Mouse (Mus musculus): Measurements from ENCODE around the gene Snx12. TPM values are rescaled to one million over a fixed set of nuclear protein-coding genes. Genes with fewer than 3 reads are reported as not detected.
"Not testable (repeated sequence)": the region's sequence is repeated elsewhere in the genome, so short reads cannot be mapped to it uniquely, and the experiment has no call there.

The Snx12 gene
- polyA plus RNA-seq, 1 experiment from 2014 or later: 53.0 TPM

GRCm38 (mm10) chrX:101126977-101127376 lies 95.4 kb downstream of the Snx12 start:
- no peak overlapping the region for H3K4me3 ChIP-seq
- H3K27me3 ChIP-seq (replicated peaks): no peaks in the 10 kb centered on the region
- H3K4me1 ChIP-seq: no peaks in the 10 kb centered on the region
- H3K4me2 ChIP-seq (replicated peaks): no peak overlapping the region
- H3K9ac ChIP-seq: no peak overlapping the region
- WGBS: 79% methylated on average over 2 of the region's 2 CpGs
- H3K27ac ChIP-seq: no peak overlapping the region
- no peak for ATAC-seq (ENCODE audit: low FRiP score, low read depth)
- no peaks in the 10 kb centered on the region for H3K9me3 ChIP-seq
- no peaks in the 10 kb centered on the region for H3K36me3 ChIP-seq

- Histone ChIP-seq H3K27ac (no peak overlapping the region), H3K4me2 (replicated peaks) (no peak overlapping the region), H3K4me3 (no peak overlapping the region), H3K36me3 (no peaks in the 10 kb centered on the region), H3K27me3 (replicated peaks) (no peaks in the 10 kb centered on the region), H3K4me1 (no peaks in the 10 kb centered on the region), H3K9me3 (no peaks in the 10 kb centered on the region), H3K9ac (no peak overlapping the region)
- no peak for ATAC-seq (ENCODE audit: low FRiP score, low read depth)
- 76% methylated on average over 7 of the region's 7 CpGs for WGBS
Measured at GRCm38 (mm10) chrX:101126474-101126955, 95.8 kb downstream of the Snx12 start.

- H3K9ac ChIP-seq: no peak overlapping the region
- 66% methylated on average over 1 of the region's 1 CpGs for WGBS
- no peak overlapping the region for H3K4me3 ChIP-seq
- H3K4me1 ChIP-seq: no peaks in the 10 kb centered on the region
- ATAC-seq (ENCODE audit: low FRiP score, low read depth): no peak
- no peaks in the 10 kb centered on the region for H3K9me3 ChIP-seq
- H3K4me2 ChIP-seq (replicated peaks): no peak overlapping the region
- no peak overlapping the region for H3K27ac ChIP-seq
- H3K36me3 ChIP-seq: no peaks in the 10 kb centered on the region
- H3K27me3 ChIP-seq (replicated peaks): no peaks in the 10 kb centered on the region
Measured at GRCm38 (mm10) chrX:101120546-101120945, 101.8 kb downstream of the Snx12 start.

DNA sequence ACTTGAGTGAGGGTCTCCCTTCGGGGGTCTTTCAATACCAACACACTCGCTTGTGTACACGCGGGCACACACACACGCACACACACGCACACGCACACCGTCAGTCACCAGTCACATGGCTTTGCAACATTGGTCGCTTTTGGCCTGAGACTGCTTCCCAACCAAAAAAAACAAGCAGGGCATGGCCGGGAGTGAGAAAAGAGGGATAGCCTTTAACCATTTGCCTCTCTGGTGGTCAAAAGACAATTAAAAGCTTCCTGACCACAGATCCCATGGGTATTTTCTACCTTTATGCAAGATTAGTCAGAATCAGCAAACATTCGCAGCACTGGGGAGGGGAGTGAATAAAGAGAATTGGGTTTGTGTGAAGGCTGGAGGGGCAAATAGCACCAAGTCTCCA lies 136.4 kb downstream of the Snx12 start, which contains the start of gene Slc7a3:
Gene Slc7a3, minus strand, starts transcription at position 101 of the 400 bp plus-strand sequence.
- H3K27me3 ChIP-seq (replicated peaks): no peaks in the 10 kb centered on the region
- H3K4me1 ChIP-seq: no peaks in the 10 kb centered on the region
- no peak for ATAC-seq (ENCODE audit: low FRiP score, low read depth)
- H3K4me2 ChIP-seq (replicated peaks): peak within 1 kb of the TSS; percentile 59
- 36% methylated on average over 11 of the region's 11 CpGs for WGBS
- no peak within 1 kb of the TSS for H3K9ac ChIP-seq
- no peaks in the 10 kb centered on the region for H3K36me3 ChIP-seq
- no peaks in the 10 kb centered on the region for H3K9me3 ChIP-seq
- no peak within 1 kb of the TSS for H3K27ac ChIP-seq
- H3K4me3 ChIP-seq: peak within 1 kb of the TSS; percentile 9; the same call in 1 of the 2 replicates

GRCm38 (mm10) chrX:101085211-101085610 lies 137.2 kb downstream of the Snx12 start:
- WGBS: 23% methylated on average over 9 of the region's 9 CpGs
- not testable (repeated sequence) for H3K27me3 ChIP-seq (replicated peaks); H3K4me1 ChIP-seq; H3K36me3 ChIP-seq; ATAC-seq (ENCODE audit: low FRiP score, low read depth); H3K4me3 ChIP-seq; H3K27ac ChIP-seq; H3K9me3 ChIP-seq; H3K9ac ChIP-seq
- H3K4me2 ChIP-seq (replicated peaks): peak overlapping the region; percentile 59

GRCm38 (mm10) chrX:101084192-101084591 lies 138.2 kb downstream of the Snx12 start:
- H3K4me2 ChIP-seq (replicated peaks): no peak overlapping the region
- 45% methylated on average over 2 of the region's 2 CpGs for WGBS
- no peak overlapping the region for H3K4me3 ChIP-seq
- no peaks in the 10 kb centered on the region for H3K36me3 ChIP-seq
- ATAC-seq (ENCODE audit: low FRiP score, low read depth): no peak
- H3K27me3 ChIP-seq (replicated peaks): no peaks in the 10 kb centered on the region
- H3K4me1 ChIP-seq: no peaks in the 10 kb centered on the region
- no peak overlapping the region for H3K9ac ChIP-seq
- no peak overlapping the region for H3K27ac ChIP-seq
- no peaks in the 10 kb centered on the region for H3K9me3 ChIP-seq

DNA sequence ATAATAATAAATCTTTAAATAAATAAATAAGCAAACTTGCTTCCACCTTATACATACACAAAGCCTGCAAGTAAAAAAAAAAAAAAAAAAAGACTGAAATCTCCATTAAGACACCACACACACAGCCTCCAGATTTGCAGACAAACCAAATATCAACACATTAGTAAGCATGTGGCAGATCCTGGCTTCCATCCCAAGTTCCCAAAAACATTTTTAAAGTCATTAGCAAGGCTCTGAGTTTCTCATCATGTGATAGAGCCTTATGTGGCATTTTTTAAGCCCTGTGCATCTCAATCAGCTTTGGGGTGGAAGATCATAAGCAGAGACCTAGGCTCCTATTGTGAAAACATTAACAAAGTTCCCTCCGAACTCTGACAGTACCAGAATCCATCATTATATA lies 157.1 kb downstream of the Snx12 start:
- no peaks in the 10 kb centered on the region for H3K27me3 ChIP-seq (replicated peaks)
- no peak overlapping the region for H3K9ac ChIP-seq
- H3K4me2 ChIP-seq (replicated peaks): no peak overlapping the region
- H3K36me3 ChIP-seq: no peaks in the 10 kb centered on the region
- H3K9me3 ChIP-seq: no peaks in the 10 kb centered on the region
- H3K27ac ChIP-seq: no peak overlapping the region
- WGBS: 92% methylated on average over 1 of the region's 1 CpGs
- no peak overlapping the region for H3K4me3 ChIP-seq
- no peak for ATAC-seq (ENCODE audit: low FRiP score, low read depth)
- no peaks in the 10 kb centered on the region for H3K4me1 ChIP-seq

GRCm38 (mm10) chrX:101063503-101063902 lies 158.9 kb downstream of the Snx12 start:
- no peaks in the 10 kb centered on the region for H3K27me3 ChIP-seq (replicated peaks)
- 62% methylated on average over 2 of the region's 2 CpGs for WGBS
- no peak overlapping the region for H3K4me3 ChIP-seq

GRCm38 (mm10) chrX:101059541-101059940 lies 162.8 kb downstream of the Snx12 start, which contains the start of gene Tex11:
Tex11 (minus strand) TSS chrX:101059667.
- Histone ChIP-seq H3K4me2 (replicated peaks) (no peak within 1 kb of the TSS), H3K4me3 (no peak within 1 kb of the TSS), H3K27me3 (replicated peaks) (no peaks in the 10 kb centered on the region), H3K9me3 (no peaks in the 10 kb centered on the region), H3K27ac (no peak within 1 kb of the TSS), H3K9ac (no peak within 1 kb of the TSS), H3K4me1 (no peaks in the 10 kb centered on the region), H3K36me3 (no peaks in the 10 kb centered on the region)
- ATAC-seq (ENCODE audit: low FRiP score, low read depth): no peak
- 89% methylated on average over 31 of the region's 31 CpGs for WGBS

More at GRCm38 (mm10) chrX:101063503-101063902, 158.9 kb downstream of the Snx12 start:
- no peak for ATAC-seq (ENCODE audit: low FRiP score, low read depth)
- Histone ChIP-seq H3K9me3 (no peaks in the 10 kb centered on the region), H3K9ac (no peak overlapping the region), H3K4me2 (replicated peaks) (no peak overlapping the region), H3K27ac (no peak overlapping the region), H3K4me1 (no peaks in the 10 kb centered on the region), H3K36me3 (no peaks in the 10 kb centered on the region)

Other genes with a start within 250 kb of the Snx12 start
- gene Tex11, start 162.9 kb downstream of the Snx12 start, polyA plus RNA-seq (2016; fragmentation: Nextera tagmentation; extraction: Ambion mirVana): 0.11 TPM in 1 of 2 replicates, not detected in the other
- 0.78 and 0.94 TPM in 2 replicates for gene Slc7a3, start 136.5 kb downstream of the Snx12 start, polyA plus RNA-seq (2016; fragmentation: Nextera tagmentation; extraction: Ambion mirVana)
- gene Foxo4, start 32.0 kb upstream of the Snx12 start, polyA plus RNA-seq (2016; fragmentation: Nextera tagmentation; extraction: Ambion mirVana): 1.5 and 1.7 TPM in 2 replicates
- gene Gm614, start 41.4 kb upstream of the Snx12 start, polyA plus RNA-seq (2016; fragmentation: Nextera tagmentation; extraction: Ambion mirVana): not detected in 2 replicates
- gene Il2rg, start 45.7 kb upstream of the Snx12 start, polyA plus RNA-seq (2016; fragmentation: Nextera tagmentation; extraction: Ambion mirVana): 3.8 and 5.0 TPM in 2 replicates
- gene Gm20489, start 46.5 kb upstream of the Snx12 start, polyA plus RNA-seq (2016; fragmentation: Nextera tagmentation; extraction: Ambion mirVana): not detected in 2 replicates
- gene Med12, start 51.5 kb upstream of the Snx12 start, polyA plus RNA-seq (2016; fragmentation: Nextera tagmentation; extraction: Ambion mirVana): 29.0 and 40.2 TPM in 2 replicates
- 32.5 and 32.8 TPM in 2 replicates for gene Nlgn3, start 76.6 kb upstream of the Snx12 start, polyA plus RNA-seq (2016; fragmentation: Nextera tagmentation; extraction: Ambion mirVana)
- 0.22 and 0.29 TPM in 2 replicates for gene Gjb1, start 153.8 kb upstream of the Snx12 start, polyA plus RNA-seq (2016; fragmentation: Nextera tagmentation; extraction: Ambion mirVana)
- gene Zmym3, start 198.3 kb upstream of the Snx12 start, polyA plus RNA-seq (2016; fragmentation: Nextera tagmentation; extraction: Ambion mirVana): 37.7 and 41.7 TPM in 2 replicates
- 494 and 516 TPM in 2 replicates for gene Nono, start 206.8 kb upstream of the Snx12 start, polyA plus RNA-seq (2016; fragmentation: Nextera tagmentation; extraction: Ambion mirVana)
- gene Itgb1bp2, start 226.5 kb upstream of the Snx12 start, polyA plus RNA-seq (2016; fragmentation: Nextera tagmentation; extraction: Ambion mirVana): 6.1 and 7.2 TPM in 2 replicates

All from neural tube, embryonic 12.5 days (tissue).